Mouse (Mus musculus) C2C12 (cell line): ENCODE data around the gene Micu1. TPM values are rescaled to one million over a fixed set of nuclear protein-coding genes. Genes with fewer than 3 reads are reported as not detected.

Experiments used
- H3K27me3 ChIP-seq: one replicate; pipeline ENCODE4 v1.6.1; 2011; ENCODE audit not compliant: control insufficient read depth, insufficient read depth, insufficient read length
- H3K36me3 ChIP-seq: one replicate; pipeline ENCODE4 v1.6.1; 2011; ENCODE audit not compliant: control insufficient read depth, insufficient read depth
- H3K4me3 ChIP-seq: one replicate; pipeline ENCODE4 v1.5.1; 2011; ENCODE audit warnings: mild to moderate bottlenecking, control low read depth; ENCODE audit not compliant: poor library complexity, insufficient read depth, severe bottlenecking
- H3K79me2 ChIP-seq: one replicate; pipeline ENCODE4 v1.6.1; 2011; ENCODE audit not compliant: control insufficient read depth, insufficient read depth
- H3K79me3 ChIP-seq: one replicate; pipeline ENCODE4 v1.6.1; 2011; ENCODE audit warnings: low read depth, control low read depth
- H3ac ChIP-seq: one replicate; pipeline ENCODE3; 2011; ENCODE audit warnings: low read depth; ENCODE audit not compliant: control insufficient read depth, insufficient read length
- CEBPB ChIP-seq: IDR thresholded peaks from one replicate; pipeline ENCODE4 v1.6.1; 2011; ENCODE audit warnings: low read depth, mild to moderate bottlenecking, control low read depth, moderate library complexity
- CTCF ChIP-seq: IDR thresholded peaks from one replicate; pipeline ENCODE4 v1.5.1; 2011; ENCODE audit not compliant: control insufficient read depth, insufficient read depth, insufficient read length
- FOSL1 ChIP-seq: IDR thresholded peaks from one replicate; pipeline ENCODE4 v1.8.0; 2011; ENCODE audit warnings: mild to moderate bottlenecking, low read length; ENCODE audit not compliant: poor library complexity, insufficient read depth, severe bottlenecking
- MAX ChIP-seq: IDR thresholded peaks from one replicate; pipeline ENCODE4 v1.6.1; 2011; ENCODE audit warnings: mild to moderate bottlenecking, control low read depth
- MYOD1 ChIP-seq: IDR thresholded peaks from one replicate; pipeline ENCODE4 v1.6.1; 2011; ENCODE audit warnings: low read depth; ENCODE audit not compliant: control insufficient read depth, insufficient read length
- MYOG ChIP-seq: IDR thresholded peaks from one replicate; pipeline ENCODE4 v1.6.1; 2011; ENCODE audit not compliant: control insufficient read depth, insufficient read length; ENCODE audit errors: extremely low read depth
- USF1 ChIP-seq: IDR thresholded peaks from one replicate; pipeline ENCODE4 v1.6.1; 2011; ENCODE audit warnings: low read depth, mild to moderate bottlenecking, control low read depth, moderate library complexity
- polyA plus RNA-seq: library from polyadenylated mRNA; unstranded; fragments of >200 nt; fragmentation: generic; extraction: Trizol; gene quantifications from one replicate; pipeline ENCODE4 v1.2.1, GENCODE M21; 2012; ENCODE audit warnings: missing spikeins

The Micu1 gene
- polyA plus RNA-seq, 1 experiment, result 90.2 TPM

DNA sequence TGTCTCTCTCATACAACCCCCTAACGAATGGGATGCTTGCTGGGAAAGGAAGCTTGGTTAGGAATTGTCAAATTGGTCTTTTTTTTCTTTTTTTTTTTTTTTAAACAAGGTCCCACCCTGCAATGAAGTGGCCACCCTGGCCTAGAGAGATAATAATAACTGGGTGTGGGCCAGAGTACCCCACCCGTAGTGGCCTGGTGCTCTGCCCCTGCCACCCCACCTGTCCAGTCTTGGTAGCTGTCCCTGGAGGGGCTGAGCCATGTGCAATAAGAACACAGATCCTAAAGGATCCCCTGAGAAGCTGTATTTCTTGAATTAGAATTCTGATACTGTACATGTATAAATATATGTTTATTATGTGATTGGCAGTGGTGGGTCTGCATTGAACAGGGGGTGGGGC, 196.7 kb downstream of the Micu1 start:
- Histone ChIP-seq H3K79me2 (no peaks in the 10 kb centered on the region), H3K79me3 (no peaks in the 10 kb centered on the region), H3K27me3 (no peaks in the 10 kb centered on the region), H3K36me3 (peaks cover 46% of the 10 kb centered on the region), H3K4me3 (no peak overlapping the region), H3ac (peak overlapping the region; percentile 19)
- TF ChIP-seq FOSL1 (no peak), MYOG (no peak), MYOD1 (no peak), CTCF (no peak)

GRCm38 (mm10) chr10:59899341-59900173, 197.3 kb downstream of the Micu1 start:
- Histone ChIP-seq H3K4me3 (no peak overlapping the region), H3K36me3 (peaks cover 40% of the 10 kb centered on the region), H3K79me3 (no peaks in the 10 kb centered on the region), H3K79me2 (no peaks in the 10 kb centered on the region), H3ac (peak overlapping the region; percentile 19), H3K27me3 (no peaks in the 10 kb centered on the region)
- TF ChIP-seq USF1, result no peak
- TF ChIP-seq MAX, result no peak
- no peak for TF ChIP-seq CTCF
- TF ChIP-seq MYOD1, result no peak
- no peak for TF ChIP-seq CEBPB
- no peak for TF ChIP-seq FOSL1
- TF ChIP-seq MYOG, result no peak

DNA sequence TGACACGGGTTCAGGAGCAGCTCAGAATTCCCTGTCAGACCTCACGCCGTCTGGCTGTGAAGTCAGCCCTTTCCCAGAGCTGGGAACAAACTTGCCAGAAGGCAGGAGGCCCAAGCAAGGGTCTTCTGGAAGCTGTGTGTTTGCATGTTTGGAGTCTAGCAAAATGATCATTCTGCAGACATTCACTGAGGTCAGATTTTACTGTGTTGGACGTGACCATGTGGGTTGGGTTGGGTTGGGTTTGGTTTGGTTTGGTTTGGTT, 197.8 kb downstream of the Micu1 start:
- TF ChIP-seq CEBPB (no peak), FOSL1 (no peak), MAX (no peak), MYOD1 (no peak), MYOG (no peak)
- Histone ChIP-seq H3K4me3 (no peak overlapping the region), H3K79me3 (no peaks in the 10 kb centered on the region)

DNA sequence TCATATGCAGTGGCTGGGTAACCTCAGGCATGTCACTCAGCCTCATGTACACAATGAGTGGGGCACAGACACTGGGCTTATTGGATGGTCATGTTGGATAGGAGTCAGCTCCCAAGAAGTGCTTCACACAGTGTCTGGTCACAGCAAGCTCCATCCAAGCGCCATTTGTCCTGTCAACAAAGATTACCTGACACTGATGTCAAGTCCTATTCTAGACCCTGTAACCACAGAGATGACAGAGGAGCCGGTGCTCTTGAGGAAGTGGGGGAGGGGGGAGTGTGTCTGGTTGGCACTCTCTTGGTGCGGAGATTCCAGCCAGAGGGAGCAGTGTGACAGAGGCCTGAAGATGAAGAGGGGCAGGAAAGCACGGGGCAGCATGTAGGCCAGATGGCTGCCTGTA, 198.7 kb downstream of the Micu1 start:
- Histone ChIP-seq H3K4me3 (no peak overlapping the region), H3K27me3 (no peaks in the 10 kb centered on the region), H3ac (no peak overlapping the region), H3K36me3 (peaks cover 26% of the 10 kb centered on the region), H3K79me3 (no peaks in the 10 kb centered on the region), H3K79me2 (no peaks in the 10 kb centered on the region)
- TF ChIP-seq MYOD1 (no peak), FOSL1 (no peak), USF1 (no peak), MYOG (no peak), CEBPB (no peak), MAX (no peak), CTCF (no peak)

More for the DNA sequence above, 197.8 kb downstream of the Micu1 start:
- H3K27me3 ChIP-seq, result no peaks in the 10 kb centered on the region
- H3K79me2 ChIP-seq, result no peaks in the 10 kb centered on the region
- H3ac ChIP-seq, result no peak overlapping the region
- peaks cover 34% of the 10 kb centered on the region for H3K36me3 ChIP-seq

GRCm38 (mm10) chr10:59901463-59901862, 199.2 kb downstream of the Micu1 start:
- no peaks in the 10 kb centered on the region for H3K79me2 ChIP-seq
- no peaks in the 10 kb centered on the region for H3K79me3 ChIP-seq
- TF ChIP-seq FOSL1, result no peak
- no peak for TF ChIP-seq USF1
- no peak for TF ChIP-seq MAX
- no peak for TF ChIP-seq CTCF
- TF ChIP-seq MYOG, result no peak
- TF ChIP-seq MYOD1, result no peak
- TF ChIP-seq CEBPB, result no peak
- H3ac ChIP-seq, result no peak overlapping the region
- H3K36me3 ChIP-seq, result peaks cover 21% of the 10 kb centered on the region
- no peaks in the 10 kb centered on the region for H3K27me3 ChIP-seq
- no peak overlapping the region for H3K4me3 ChIP-seq
